Mouse (Mus musculus) neural tube, embryonic 13.5 days (tissue): ENCODE data around the gene Agxt. TPM values are rescaled to one million over a fixed set of nuclear protein-coding genes. Genes with fewer than 3 reads are reported as not detected.

Source experiments
- ATAC-seq: fragments of 200-750 bp; cut with Nextera tagmentation; 2 replicates; pipeline ENCODE4 v1.8.0; 2017; ENCODE audit warnings: low read depth, mild to moderate bottlenecking, moderate TSS enrichment, moderate library complexity
- H3K27ac ChIP-seq: fragments of 300-500 bp; sonication (generic); replicated peaks from 2 replicates; pipeline ENCODE4 v1.5.1; 2015; ENCODE audit warnings: moderate library complexity, mild to moderate bottlenecking, inconsistent platforms
- H3K27me3 ChIP-seq: fragments of 300-500 bp; sonication (generic); 2 replicates; pipeline ENCODE4 v1.6.1; 2015; ENCODE audit warnings: mild to moderate bottlenecking, inconsistent platforms
- H3K36me3 ChIP-seq: fragments of 300-500 bp; sonication (generic); 2 replicates; pipeline ENCODE4 v1.6.1; 2015; ENCODE audit warnings: mild to moderate bottlenecking, inconsistent platforms
- H3K4me1 ChIP-seq: fragments of 300-500 bp; sonication (generic); replicated peaks from 2 replicates; pipeline ENCODE4 v1.6.1; 2015; ENCODE audit warnings: inconsistent platforms
- H3K4me2 ChIP-seq: fragments of 300-500 bp; sonication (generic); 2 replicates; pipeline ENCODE4 v1.6.1; 2015; ENCODE audit warnings: inconsistent platforms, mild to moderate bottlenecking, moderate library complexity
- H3K4me3 ChIP-seq: fragments of 300-500 bp; sonication (generic); 2 replicates; pipeline ENCODE4 v1.5.1; 2015; ENCODE audit warnings: mild to moderate bottlenecking, inconsistent platforms
- H3K9ac ChIP-seq: fragments of 300-500 bp; sonication (generic); 2 replicates; pipeline ENCODE4 v1.6.1; 2015; ENCODE audit warnings: moderate library complexity, mild to moderate bottlenecking, inconsistent platforms
- H3K9me3 ChIP-seq: fragments of 300-500 bp; sonication (generic); 2 replicates; pipeline ENCODE4 v1.6.1; 2016; ENCODE audit warnings: inconsistent platforms
- WGBS: fragments of 180-500 bp; shearing (Covaris S2); methylation state at CpG from one replicate; pipeline ENCODE4 v1.1.7; 2015; 5-methylcytosine and 5-hydroxymethylcytosine counted together
- polyA plus RNA-seq: library from polyadenylated mRNA; unstranded; fragments of >200 nt; fragmentation: Nextera tagmentation; extraction: Ambion mirVana; gene quantifications from 2 replicates; pipeline ENCODE4 v1.2.1, GENCODE M21; 2015

The Agxt gene
- polyA plus RNA-seq, 1 experiment from 2014 or later, result not detected

DNA sequence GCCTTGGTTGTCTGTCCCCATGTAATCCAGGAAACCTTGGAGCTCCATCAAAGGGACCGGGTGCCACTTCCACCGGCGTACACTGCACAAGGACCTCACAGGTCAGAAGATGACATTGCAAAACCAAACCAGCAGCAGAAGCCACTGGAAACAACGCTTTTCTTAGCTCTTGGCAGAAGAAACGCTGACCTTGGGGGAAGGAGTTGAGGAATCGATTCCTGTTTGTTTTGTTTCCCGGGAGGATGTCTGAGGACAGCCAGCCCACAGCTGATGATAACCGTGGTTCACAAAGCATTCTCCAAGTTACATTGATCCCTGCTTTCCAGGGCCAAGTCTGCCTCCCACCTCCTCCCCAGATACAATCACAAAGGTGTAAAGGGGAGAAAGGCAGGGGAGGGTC lies 11.0 kb upstream of the Agxt start:
- Histone ChIP-seq H3K36me3 (no peaks in the 10 kb centered on the region), H3K4me2 (no peak overlapping the region), H3K4me3 (no peak overlapping the region), H3K27ac (no peak overlapping the region), H3K4me1 (no peaks in the 10 kb centered on the region), H3K9ac (no peak overlapping the region), H3K9me3 (no peaks in the 10 kb centered on the region), H3K27me3 (no peaks in the 10 kb centered on the region)
- 77% methylated on average over 8 of the region's 8 CpGs for WGBS
- ATAC-seq, result no peak

DNA sequence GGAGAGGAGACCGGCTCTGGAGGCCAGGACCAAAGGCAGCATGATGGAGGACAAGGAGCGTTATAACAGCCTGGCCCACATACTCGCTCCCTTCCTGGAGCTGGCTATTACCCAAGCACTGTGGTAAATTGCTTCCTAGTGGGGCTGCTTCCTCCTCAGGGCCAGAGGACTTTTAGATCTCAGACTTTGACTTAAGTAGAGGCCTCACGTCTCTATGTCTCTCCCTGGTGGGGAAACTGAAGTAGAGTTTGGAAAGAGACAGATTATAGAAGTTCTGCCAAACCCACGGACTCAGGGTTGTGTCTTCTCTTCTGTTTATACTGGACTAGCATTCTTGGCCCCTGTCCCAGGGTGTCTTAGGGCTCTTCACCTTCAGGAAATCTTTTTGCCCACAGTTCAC lies 9.8 kb upstream of the Agxt start:
- Histone ChIP-seq H3K4me1 (no peaks in the 10 kb centered on the region), H3K27me3 (no peaks in the 10 kb centered on the region), H3K4me2 (no peak overlapping the region), H3K27ac (no peak overlapping the region), H3K9me3 (no peaks in the 10 kb centered on the region), H3K9ac (no peak overlapping the region), H3K36me3 (no peaks in the 10 kb centered on the region), H3K4me3 (no peak overlapping the region)
- 70% methylated on average over 5 of the region's 5 CpGs for WGBS
- ATAC-seq, result no peak

DNA sequence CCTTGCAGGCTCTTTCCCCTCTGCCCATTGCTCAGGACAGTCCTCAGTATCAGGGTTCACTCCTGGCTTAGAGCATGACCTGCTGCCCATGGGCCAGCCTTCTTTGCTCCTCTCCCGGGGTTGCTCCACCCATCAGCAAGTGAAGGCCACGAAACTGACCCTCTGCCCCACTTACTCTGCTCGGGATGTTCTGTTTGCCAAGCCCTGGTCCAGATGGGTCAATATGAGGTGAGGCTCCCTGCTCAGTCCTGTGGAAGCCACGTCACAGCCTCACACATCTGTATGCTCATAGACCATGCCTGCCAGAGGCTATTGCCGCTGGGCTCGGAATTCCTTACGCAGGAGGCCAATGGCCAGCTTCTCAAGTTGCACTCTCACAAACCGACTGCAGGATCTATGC lies 6.8 kb upstream of the Agxt start:
- no peak for ATAC-seq
- H3K4me2 ChIP-seq, result no peak overlapping the region
- H3K9ac ChIP-seq, result no peak overlapping the region
- no peaks in the 10 kb centered on the region for H3K36me3 ChIP-seq
- H3K4me3 ChIP-seq, result no peak overlapping the region
- no peaks in the 10 kb centered on the region for H3K27me3 ChIP-seq
- H3K9me3 ChIP-seq, result no peaks in the 10 kb centered on the region
- no peak overlapping the region for H3K27ac ChIP-seq
- no peaks in the 10 kb centered on the region for H3K4me1 ChIP-seq
- 84% methylated on average over 8 of the region's 8 CpGs for WGBS

- Histone ChIP-seq H3K4me2 (no peak overlapping the region), H3K4me3 (no peak overlapping the region), H3K27me3 (no peaks in the 10 kb centered on the region), H3K27ac (no peak overlapping the region), H3K4me1 (no peaks in the 10 kb centered on the region), H3K9ac (no peak overlapping the region), H3K9me3 (no peaks in the 10 kb centered on the region), H3K36me3 (no peaks in the 10 kb centered on the region)
- WGBS, result 32% methylated on average over 6 of the region's 6 CpGs
- no peak for ATAC-seq
Observed at GRCm38 (mm10) chr1:93128710-93129349, 6.2 kb upstream of the Agxt start.

- Histone ChIP-seq H3K4me3 (no peak overlapping the region), H3K9ac (no peak overlapping the region), H3K36me3 (no peaks in the 10 kb centered on the region), H3K4me1 (no peaks in the 10 kb centered on the region), H3K27ac (no peak overlapping the region), H3K4me2 (no peak overlapping the region), H3K9me3 (no peaks in the 10 kb centered on the region), H3K27me3 (no peaks in the 10 kb centered on the region)
- 75% methylated on average over 10 of the region's 10 CpGs for WGBS
- ATAC-seq, result no peak
Observed at GRCm38 (mm10) chr1:93130242-93130983, 4.6 kb upstream of the Agxt start.

DNA sequence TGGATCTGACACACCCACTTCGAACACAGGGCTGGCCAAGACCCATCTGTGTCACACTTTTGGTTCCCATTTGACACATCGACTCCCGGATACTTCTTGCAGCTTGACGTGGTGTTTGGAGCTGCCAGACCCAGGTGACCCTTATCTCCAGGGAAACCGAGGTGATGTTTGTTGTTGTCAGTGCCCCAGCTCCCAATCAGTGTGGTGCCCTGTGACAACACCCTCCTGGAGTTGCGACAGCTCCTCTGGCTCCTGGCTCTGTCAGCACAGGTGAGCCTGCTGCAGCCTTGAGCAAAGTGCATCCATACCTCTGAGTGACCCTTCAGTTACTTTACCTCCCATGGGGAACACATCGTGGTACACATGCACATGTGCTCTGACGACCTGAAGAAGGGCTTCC lies 2.4 kb upstream of the Agxt start:
- no peak for ATAC-seq
- Histone ChIP-seq H3K27ac (no peak overlapping the region), H3K36me3 (no peaks in the 10 kb centered on the region), H3K4me2 (no peak overlapping the region), H3K9ac (no peak overlapping the region), H3K4me3 (no peak overlapping the region), H3K9me3 (no peaks in the 10 kb centered on the region), H3K27me3 (no peaks in the 10 kb centered on the region), H3K4me1 (no peaks in the 10 kb centered on the region)
- WGBS, result 68% methylated on average over 8 of the region's 8 CpGs

DNA sequence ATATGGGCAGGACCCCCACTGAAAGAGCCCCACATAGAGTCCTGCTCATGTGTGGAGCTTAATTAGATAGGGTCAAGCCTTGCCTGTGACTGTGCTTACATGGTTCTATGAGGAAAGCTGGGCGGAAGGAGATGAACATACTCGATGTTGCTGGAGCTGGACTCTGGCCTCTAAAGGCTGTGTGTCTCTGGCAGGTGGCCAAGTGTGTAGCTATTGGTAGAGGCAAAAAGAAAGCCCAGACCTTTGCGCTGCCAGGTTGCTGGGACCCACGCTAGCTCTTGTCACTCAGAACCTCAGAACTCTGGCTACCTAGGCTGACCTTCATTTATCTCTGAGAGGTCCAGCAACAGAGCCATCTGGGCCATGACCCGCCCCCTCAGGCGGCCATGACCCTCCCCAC lies 3.5 kb downstream of the Agxt start:
- Histone ChIP-seq H3K36me3 (no peaks in the 10 kb centered on the region), H3K4me2 (no peak overlapping the region), H3K4me1 (no peaks in the 10 kb centered on the region), H3K27ac (no peak overlapping the region), H3K9ac (no peak overlapping the region), H3K9me3 (no peaks in the 10 kb centered on the region), H3K27me3 (no peaks in the 10 kb centered on the region), H3K4me3 (no peak overlapping the region)
- no peak for ATAC-seq
- WGBS, result 74% methylated on average over 6 of the region's 6 CpGs

DNA sequence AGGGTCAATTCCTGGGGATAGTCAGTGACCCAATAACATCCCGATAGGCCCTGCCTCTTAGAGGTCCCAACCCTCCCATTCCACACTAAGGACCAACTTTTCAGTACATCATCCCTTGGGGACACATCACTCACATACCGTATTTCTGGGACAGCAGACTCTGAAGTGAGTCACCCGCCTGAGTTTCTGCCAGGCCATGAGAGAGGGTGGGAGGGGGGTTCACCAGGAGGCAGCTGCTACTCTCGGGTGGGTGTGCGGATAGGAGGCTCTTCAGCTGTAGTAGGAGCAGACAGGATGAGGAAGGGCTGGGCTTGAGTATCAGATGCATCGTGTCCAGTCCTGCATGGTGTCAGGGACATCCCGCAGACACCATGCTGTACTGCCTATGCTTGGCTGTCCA lies 4.7 kb downstream of the Agxt start:
- Histone ChIP-seq H3K4me2 (no peak overlapping the region), H3K4me3 (no peak overlapping the region), H3K27me3 (no peaks in the 10 kb centered on the region), H3K36me3 (no peaks in the 10 kb centered on the region), H3K9ac (no peak overlapping the region), H3K27ac (no peak overlapping the region), H3K4me1 (no peaks in the 10 kb centered on the region), H3K9me3 (no peaks in the 10 kb centered on the region)
- 80% methylated on average over 7 of the region's 7 CpGs for WGBS
- no peak for ATAC-seq

DNA sequence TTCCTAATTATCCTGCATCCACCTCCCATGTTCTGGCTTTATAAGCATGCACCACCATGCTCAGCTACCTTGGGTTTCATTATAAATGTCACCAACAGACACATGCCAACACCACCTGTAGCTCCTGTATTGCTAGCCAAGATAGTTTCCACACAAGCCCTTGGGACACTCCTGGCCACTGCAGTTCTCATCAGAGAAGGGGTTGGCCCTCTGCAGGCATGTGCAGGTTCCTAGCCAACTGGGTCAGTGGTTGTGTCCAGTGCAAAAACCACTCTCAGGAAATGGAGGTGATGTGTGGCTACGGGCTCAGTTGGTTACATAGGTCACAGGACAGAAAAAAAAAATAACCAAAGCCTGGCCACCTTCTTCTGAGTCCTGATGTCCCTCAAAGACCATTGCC lies 7.8 kb downstream of the Agxt start:
- no peak for ATAC-seq
- 88% methylated on average over 1 of the region's 1 CpGs for WGBS

DNA sequence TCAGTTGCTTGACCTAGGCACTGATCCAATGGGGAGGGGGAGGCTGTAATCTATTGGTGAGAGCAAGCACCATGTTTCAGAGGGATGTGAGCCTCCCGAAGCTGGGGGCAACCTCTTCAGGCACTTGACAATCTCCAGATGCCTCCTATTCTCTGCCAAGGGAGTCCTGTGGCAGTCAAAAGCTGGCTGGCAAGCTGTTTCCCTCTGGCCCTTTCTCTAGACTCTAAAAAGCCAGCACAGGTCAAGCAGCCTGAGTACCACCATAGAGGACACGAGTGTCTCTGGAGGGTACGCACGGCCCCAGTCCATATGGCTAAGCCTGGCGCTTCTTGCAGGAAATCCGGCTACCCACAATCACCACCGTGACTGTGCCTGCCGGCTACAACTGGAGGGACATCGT lies 9.1 kb downstream of the Agxt start:
- Histone ChIP-seq H3K4me1 (no peaks in the 10 kb centered on the region), H3K4me2 (no peak overlapping the region), H3K27ac (no peak overlapping the region), H3K4me3 (no peak overlapping the region), H3K36me3 (no peaks in the 10 kb centered on the region), H3K9ac (no peak overlapping the region), H3K27me3 (no peaks in the 10 kb centered on the region), H3K9me3 (no peaks in the 10 kb centered on the region)
- no peak for ATAC-seq
- WGBS, result 81% methylated on average over 9 of the region's 9 CpGs

More for the DNA sequence above, 7.8 kb downstream of the Agxt start:
- H3K4me3 ChIP-seq, result no peak overlapping the region
- no peak overlapping the region for H3K9ac ChIP-seq
- no peaks in the 10 kb centered on the region for H3K27me3 ChIP-seq
- H3K36me3 ChIP-seq, result no peaks in the 10 kb centered on the region
- H3K9me3 ChIP-seq, result no peaks in the 10 kb centered on the region
- no peak overlapping the region for H3K4me2 ChIP-seq
- no peak overlapping the region for H3K27ac ChIP-seq
- H3K4me1 ChIP-seq, result no peaks in the 10 kb centered on the region

DNA sequence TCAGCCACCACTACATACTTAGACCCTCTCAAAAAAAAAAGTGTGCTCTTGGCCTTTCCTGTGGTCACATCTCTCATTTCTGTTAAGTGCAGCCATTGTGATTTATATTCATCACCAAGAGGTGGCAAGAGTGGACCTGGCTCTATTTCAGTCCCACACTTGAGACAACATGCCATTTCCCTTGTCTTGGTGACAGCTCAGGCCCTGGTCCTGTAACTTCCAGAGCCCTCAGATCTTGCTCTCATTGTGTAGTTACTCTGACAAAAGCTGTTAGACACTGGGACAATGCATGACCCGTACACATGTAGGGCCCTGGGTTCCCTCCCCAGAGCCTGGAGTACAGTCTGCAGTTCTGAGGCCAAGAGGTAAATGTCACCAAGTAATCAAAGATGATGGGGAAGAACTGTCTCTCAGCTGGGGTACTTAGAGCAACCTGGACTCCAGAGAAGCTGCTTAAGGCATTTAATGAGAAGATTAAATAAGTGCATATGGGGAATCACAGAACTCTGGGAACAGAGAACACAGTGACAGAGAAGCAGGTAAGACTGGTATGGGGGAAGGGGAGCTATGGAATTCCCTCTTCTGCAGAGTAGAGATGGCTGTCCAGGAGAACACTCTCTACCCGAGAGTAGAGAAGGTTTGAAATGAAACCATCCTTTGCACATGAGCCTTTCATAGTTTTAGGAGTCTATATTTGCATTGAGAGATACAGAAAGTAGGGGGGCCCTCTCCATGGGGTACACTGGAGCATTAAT lies 16.0 kb downstream of the Agxt start:
- Histone ChIP-seq H3K4me2 (no peak overlapping the region), H3K9ac (no peak overlapping the region), H3K9me3 (no peaks in the 10 kb centered on the region), H3K27me3 (no peaks in the 10 kb centered on the region), H3K4me3 (no peak overlapping the region), H3K4me1 (no peaks in the 10 kb centered on the region), H3K27ac (no peak overlapping the region), H3K36me3 (no peaks in the 10 kb centered on the region)
- no peak for ATAC-seq
- 66% methylated on average over 2 of the region's 2 CpGs for WGBS

GRCm38 (mm10) chr1:93157566-93157965 lies 22.5 kb downstream of the Agxt start:
- H3K4me1 ChIP-seq, result no peaks in the 10 kb centered on the region
- ATAC-seq, result no peak
- H3K4me3 ChIP-seq, result no peak overlapping the region
- H3K27ac ChIP-seq, result no peak overlapping the region
- no peaks in the 10 kb centered on the region for H3K36me3 ChIP-seq
- no peak overlapping the region for H3K4me2 ChIP-seq
- H3K9ac ChIP-seq, result no peak overlapping the region
- H3K9me3 ChIP-seq, result no peaks in the 10 kb centered on the region
- WGBS, result 84% methylated on average over 4 of the region's 4 CpGs
- H3K27me3 ChIP-seq, result no peaks in the 10 kb centered on the region
